Mouse (Mus musculus): ENCODE measurements around the gene Stk10.

Gene Stk10

DNA sequence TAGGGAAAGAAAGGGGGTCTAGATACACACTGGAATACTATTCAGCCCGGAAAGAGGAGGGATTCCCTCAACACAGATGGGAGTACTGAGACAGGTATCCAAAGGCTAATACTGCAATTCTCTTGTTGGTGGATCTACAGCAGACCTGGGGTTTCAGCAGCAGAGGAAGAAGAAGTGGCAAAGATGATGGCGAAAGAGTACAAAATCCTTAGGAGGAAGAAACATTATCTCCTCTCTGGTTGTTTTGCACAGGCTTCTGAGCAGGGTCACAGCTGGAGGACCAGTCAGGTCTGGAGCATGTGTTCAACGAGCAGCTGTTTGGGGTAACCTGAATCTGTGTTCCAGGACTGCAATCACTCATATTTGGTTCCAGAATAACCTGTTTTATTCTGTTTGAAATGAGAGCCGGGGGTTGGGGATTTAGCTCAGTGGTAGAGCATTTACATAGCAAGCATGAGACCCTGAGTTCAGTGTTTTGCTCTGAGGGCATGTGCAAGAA is 96.7 kb downstream of the Stk10 start:
- no peak for DNase-seq (ENCODE audit: low spot score)

GRCm38 (mm10) chr11:32632671-32633070 is 99.6 kb downstream of the Stk10 start:
- no peak for DNase-seq (ENCODE audit: low spot score)

DNA sequence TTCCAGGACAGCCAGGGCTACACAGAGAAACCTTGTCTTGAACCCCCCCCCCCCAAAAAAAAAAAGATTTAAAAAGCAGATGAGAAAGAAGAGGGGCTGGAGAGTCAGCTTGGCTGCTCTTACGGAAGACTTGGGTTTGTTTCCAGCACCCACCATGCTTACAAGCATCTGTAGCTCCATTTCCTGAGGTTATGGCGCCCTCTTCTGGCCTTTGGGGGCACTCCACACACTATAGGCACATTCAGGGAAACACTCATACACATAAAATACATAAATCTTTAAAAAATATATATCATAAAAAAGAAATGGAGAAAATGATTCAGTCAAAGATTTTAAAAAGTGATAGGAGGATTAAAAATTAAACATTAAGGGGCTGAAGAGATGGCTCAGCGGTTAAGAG is 100.4 kb downstream of the Stk10 start:
- peak; percentile 23 for DNase-seq (ENCODE audit: low spot score)

DNA sequence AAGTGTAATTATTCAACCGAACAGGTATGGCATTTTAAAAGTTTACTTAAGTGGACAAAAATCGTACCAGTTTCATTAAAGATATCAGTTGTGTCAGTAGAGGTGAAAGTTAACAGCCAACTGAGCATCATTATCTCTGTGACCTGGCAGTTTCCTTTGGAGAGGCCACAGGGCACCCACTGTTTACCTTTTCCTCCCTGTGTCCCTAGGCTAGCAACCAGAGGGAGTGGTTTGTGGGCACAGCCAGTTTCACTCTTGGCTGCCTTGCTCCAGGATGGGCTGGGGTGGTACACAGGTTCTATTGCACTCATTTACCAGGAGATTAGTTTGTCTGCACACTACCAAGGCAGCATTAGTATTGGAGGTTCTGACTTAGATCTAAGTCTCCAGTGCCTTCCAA is 101.0 kb downstream of the Stk10 start:
- DNase-seq (ENCODE audit: low spot score) = no peak

- DNase-seq (ENCODE audit: low spot score) = no peak
These were observed 101.7 kb downstream of the Stk10 start for GRCm38 (mm10) chr11:32634842-32635241.

GRCm38 (mm10) chr11:32636275-32636674 is 103.2 kb downstream of the Stk10 start:
- DNase-seq (ENCODE audit: low spot score) = no peak

GRCm38 (mm10) chr11:32638521-32639255 is 105.6 kb downstream of the Stk10 start:
- no peak for DNase-seq (ENCODE audit: low spot score)

- DNase-seq (ENCODE audit: low spot score) = peak; percentile 56
These were observed 107.5 kb downstream of the Stk10 start for GRCm38 (mm10) chr11:32640617-32641016.

GRCm38 (mm10) chr11:32642249-32642876 is 109.3 kb downstream of the Stk10 start, which contains the start of gene Fbxw11:
Gene Fbxw11 (plus strand): TSS chr11:32642724.
- peak; percentile 96 for DNase-seq (ENCODE audit: low spot score)

DNA sequence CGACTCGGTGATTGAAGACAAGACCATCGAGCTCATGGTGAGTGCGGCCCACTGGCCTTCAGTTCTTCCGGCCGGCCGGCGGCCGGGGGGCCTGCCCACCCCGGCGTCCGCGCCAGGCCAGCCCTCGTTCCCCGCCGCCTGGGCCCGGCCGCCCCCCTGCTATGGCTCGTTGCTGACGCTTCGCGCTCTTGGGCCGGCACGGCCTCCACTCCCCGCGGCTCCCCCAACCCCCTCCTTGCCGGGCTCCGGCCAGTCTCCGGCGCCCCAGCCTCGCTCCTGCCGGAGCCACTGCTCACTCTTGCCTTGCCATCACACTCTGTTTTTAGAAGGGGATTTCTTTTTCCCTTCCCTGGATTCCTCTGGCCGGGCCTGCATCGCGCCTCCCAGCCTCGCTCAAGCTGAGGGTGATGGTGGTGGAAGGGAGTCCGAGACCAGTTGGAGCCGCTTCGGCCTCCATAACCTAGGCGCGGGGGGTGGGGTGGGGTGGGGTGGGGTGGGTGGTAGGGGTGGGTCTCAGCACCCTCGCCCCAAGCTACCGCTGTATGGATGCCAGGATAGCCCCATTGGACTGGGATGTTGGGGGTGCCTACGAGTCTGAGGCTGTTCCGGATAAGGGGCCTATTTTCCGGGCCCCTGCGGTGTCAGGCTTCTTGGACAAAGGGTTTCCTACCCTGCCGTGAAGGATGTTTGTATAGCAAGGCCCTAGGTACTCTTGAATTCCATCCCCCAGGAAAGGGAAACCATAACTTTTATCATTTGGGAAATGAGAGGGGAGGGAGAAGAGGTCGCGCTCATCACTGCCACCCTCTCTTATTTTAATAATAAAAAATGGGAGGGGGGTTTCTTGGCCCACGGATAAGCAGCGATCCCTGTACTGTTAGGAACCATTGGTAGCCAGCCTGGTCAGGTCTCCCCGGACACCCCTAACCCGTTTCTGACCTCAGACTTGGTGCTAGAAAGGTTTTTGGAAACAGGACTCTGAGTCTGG is 110.1 kb downstream of the Stk10 start:
- DNase-seq (ENCODE audit: low spot score) = peak; percentile 17

DNA sequence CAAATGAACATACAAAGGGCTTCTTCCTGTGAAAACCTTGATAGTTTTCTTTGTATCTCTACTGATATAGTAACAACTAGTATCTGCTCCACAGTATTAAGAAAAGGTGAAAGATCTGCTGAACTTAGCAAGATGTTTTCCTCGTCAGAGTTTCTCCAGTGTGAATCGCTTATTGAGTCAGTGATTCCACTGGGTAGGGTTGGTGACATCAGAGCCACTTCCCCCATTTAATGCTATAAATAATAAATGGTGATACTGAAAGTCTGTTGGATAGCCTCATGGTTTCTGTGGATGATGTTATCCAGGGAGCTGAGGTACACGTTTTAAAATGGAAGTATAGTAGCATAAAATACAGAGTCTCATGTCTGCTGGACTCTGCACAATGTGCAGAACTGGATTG is 110.9 kb downstream of the Stk10 start:
- DNase-seq (ENCODE audit: low spot score) = peak; percentile 17

DNA sequence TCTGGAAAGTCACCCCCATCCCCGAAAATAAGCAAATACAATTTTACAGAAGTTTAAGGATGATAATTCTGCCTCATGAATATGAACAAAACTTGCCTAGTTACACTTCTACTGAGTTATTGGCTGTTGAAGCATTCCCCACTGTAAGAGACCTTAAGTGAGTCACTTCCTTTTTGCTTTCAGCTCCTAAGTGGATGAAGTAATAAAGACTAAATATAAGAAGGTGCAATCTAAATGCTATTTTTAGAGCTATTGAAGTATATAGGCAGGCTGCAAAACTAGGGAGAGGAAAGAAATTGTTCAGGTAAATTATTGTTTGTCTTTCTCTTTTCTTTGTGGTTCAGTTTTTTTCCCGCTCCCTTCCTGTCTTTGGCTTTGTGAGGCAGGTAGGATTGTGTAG is 114.2 kb downstream of the Stk10 start:
- no peak for DNase-seq (ENCODE audit: low spot score)

DNA sequence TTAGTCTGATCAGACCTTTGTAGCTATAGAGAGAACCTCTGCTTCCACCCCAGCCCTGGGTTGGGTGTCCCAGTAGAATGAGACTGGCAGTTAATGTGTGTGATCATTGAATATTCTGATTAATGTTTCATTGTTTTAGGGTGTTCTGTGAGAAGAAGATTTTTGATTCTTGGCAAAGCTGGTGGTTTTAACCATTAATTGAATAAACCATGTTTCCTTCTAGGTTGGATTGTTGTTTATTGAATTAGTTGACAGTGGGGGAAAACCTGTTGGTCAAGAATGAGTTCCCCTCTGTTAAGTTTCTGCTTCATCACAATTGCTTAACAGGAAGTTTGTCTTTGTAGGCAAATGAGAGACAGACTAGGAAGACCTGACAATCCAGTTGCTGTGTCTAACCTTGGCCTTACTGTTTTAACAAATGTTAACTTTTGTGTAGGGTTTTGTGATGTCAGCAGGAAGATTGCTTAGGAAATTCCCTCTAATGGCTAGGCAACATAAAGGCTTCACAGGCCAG is 117.2 kb downstream of the Stk10 start:
- no peak for DNase-seq (ENCODE audit: low spot score)

- DNase-seq (ENCODE audit: low spot score) = no peak
These were observed 117.9 kb downstream of the Stk10 start for GRCm38 (mm10) chr11:32650893-32651590.

GRCm38 (mm10) chr11:32651723-32652122 is 118.6 kb downstream of the Stk10 start:
- no peak for DNase-seq (ENCODE audit: low spot score)

DNA sequence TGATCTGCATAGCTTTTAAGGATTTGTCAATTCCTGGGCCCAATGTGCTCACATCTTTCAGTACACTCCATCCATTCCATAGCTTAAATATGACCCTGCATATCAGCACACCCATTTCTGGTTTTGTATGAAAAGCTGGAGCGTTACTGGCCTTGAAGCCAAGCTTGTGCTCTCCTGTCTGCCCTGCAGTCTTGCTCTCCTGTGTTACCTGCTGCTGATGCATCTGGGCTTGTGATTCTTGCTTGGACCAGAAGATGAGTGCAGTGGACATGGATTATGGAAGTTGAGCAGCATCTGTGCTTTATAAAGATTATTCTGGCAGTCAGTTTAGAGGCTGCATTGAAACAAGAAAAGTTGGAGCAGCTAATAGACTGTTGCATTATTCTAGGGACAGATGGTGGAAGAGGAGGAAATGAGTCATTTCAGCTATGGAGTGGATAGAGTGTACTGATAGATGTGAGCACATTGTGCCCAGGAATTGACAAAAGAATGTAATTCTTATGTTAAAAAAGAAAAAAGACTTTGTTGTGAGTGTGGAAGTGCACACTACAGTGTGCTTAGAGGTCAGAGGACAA is 129.1 kb downstream of the Stk10 start:
- DNase-seq (ENCODE audit: low spot score) = no peak

GRCm38 (mm10) chr11:32665639-32666038 is 132.5 kb downstream of the Stk10 start:
- DNase-seq (ENCODE audit: low spot score) = no peak

GRCm38 (mm10) chr11:32666983-32667382 is 133.9 kb downstream of the Stk10 start:
- no peak for DNase-seq (ENCODE audit: low spot score)

DNA sequence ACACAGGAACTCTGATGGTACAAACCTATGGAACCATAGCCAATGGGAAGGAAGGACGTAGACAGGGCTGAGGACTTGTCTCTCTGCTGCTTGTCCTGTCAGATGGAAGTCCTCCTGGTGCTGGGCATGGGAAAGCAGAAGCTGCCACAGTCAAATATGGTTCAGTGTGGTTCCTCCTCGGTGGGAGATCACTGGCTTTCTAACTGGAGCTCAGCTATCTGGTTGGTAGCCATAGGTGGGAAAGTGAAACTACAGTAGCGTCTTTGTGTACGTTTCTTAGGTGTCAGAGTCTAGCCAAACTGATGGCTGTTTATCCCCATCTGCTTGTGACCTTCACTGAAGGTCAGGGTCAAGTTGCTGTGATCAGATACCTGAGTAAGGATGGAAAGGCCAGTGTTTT is 138.4 kb downstream of the Stk10 start:
- no peak for DNase-seq (ENCODE audit: low spot score)

Measured in c-Kit-positive CD71-positive TER-119-positive erythroid progenitor cells, embryonic 14.5 days (primary cell).